Mouse (Mus musculus) right cerebral cortex, postnatal 25 days (tissue): ENCODE measurements around the gene Ctnna3.
A peak's percentile ranks its signal among the peaks of the same experiment; 100 is the strongest.

ENCODE experiments used
- DNase-seq: peaks from one replicate; pipeline ENCODE4 v3.0.0; 2022

Ctnna3 gene

GRCm38 (mm10) chr10:63771656-63772055, 341.8 kb downstream of the Ctnna3 start:
- DNase-seq, result no peak

- DNase-seq, result no peak
Measured at GRCm38 (mm10) chr10:63772074-63772473, 342.2 kb downstream of the Ctnna3 start.

DNA sequence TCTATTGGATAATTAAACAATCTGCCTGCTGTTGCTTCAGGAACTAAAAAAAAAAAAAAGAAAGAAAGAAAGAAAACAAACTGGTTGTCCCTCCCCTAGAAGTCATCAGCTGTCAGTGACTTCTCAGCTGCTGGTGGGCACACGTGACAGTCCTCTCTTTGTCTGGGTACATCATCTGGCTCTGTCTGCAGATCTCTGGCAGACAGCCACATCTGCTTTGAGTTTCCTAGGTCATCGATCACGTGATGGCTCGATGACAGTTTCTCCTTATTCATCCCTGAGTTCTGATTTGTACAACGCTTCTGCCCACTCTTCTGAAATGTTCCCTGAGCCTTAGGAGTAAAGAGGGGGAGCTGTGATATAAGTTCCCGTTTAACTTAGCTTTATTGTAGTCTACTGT, 352.1 kb downstream of the Ctnna3 start:
- DNase-seq, result no peak

GRCm38 (mm10) chr10:63784808-63785535, 355.1 kb downstream of the Ctnna3 start:
- DNase-seq, result no peak

DNA sequence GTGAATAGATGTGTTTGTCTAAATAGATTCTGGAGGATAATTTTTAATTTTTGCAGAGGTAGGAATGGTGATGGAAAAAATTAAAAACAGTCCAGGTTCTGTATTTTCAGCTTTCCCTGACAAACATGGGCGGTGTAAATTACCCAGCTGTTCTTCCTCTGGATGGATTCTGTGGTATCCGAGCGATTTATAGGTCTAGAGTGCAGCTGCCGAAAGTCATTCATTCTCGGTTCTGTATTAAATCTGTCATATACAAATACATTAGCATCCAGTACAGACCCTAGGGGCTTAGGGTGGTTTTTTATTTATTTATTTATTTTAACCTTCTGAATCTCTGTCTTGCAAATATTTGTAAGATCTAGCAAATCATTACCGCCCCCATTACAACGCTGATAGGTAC, 356.5 kb downstream of the Ctnna3 start:
- DNase-seq, result no peak

GRCm38 (mm10) chr10:63803909-63804308, 374.0 kb downstream of the Ctnna3 start:
- DNase-seq, result peak; percentile 21

GRCm38 (mm10) chr10:63805551-63805950, 375.7 kb downstream of the Ctnna3 start:
- no peak for DNase-seq

GRCm38 (mm10) chr10:63806254-63806653, 376.4 kb downstream of the Ctnna3 start:
- no peak for DNase-seq

DNA sequence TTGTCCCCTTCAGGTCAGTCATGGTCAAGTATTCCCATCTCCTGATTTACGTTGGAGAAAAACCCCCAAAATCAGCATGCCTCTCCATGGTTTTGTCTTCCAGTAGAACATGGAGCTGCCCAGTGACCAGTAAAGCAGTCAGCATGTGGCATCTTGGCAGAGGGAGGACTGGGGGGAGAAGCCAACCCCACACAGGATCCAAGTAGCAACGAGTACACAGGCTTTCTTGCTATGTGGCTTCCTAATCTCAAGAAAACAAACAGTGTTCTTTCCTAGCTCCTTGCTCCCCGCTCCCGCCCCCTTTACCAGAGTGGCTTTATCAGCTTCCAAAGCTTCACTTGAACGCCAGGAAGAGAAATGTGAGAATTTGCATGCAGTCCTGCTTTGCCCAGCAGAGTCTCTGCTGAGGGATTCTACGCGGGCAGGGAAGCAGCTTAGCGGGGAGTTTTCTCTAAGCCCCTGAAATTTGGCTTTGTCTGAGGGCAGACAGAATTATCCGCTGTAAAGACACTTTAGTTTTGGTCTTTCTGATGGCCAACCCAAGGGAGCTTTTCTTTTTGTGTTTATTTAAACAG, 380.2 kb downstream of the Ctnna3 start:
- no peak for DNase-seq

GRCm38 (mm10) chr10:63839011-63839410, 409.1 kb downstream of the Ctnna3 start:
- peak; percentile 33 for DNase-seq

DNA sequence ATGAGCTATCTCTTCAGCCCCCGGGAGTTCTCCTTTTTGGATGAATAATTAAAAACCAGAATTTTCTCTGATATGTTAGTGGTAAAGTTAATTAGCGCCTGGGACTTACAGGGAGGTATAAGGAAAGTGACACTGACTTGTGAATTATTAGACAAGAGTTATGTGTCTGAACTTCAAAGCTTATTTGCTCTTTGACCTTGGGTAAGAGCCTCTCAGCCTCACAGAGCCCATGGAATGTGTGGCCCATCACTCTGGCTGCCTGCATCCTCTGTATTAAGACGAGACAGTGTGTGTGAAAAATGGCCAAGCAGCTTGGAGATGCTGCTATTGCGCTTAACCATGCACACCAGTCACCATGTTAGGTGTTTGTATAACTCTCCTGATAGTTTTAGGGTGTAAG, 422.0 kb downstream of the Ctnna3 start:
- no peak for DNase-seq

DNA sequence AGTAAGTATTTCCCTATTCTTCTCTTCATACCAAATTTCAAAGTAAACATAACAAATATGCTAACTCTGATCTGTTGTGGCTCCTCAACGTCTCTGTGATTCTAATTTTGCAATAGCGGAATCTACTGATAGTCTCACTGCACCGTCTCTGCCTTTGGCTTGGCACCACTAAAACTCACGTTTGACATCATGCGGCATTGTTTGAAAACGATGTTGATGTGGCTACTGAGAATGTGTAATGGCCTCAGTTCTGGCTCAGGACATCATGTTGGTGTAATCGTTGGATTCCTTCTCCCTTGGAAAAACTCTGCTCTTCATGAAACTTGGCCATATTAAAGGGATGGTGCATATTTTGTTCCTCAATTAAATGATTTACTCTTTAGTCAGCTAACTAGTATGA, 439.2 kb downstream of the Ctnna3 start:
- no peak for DNase-seq

DNA sequence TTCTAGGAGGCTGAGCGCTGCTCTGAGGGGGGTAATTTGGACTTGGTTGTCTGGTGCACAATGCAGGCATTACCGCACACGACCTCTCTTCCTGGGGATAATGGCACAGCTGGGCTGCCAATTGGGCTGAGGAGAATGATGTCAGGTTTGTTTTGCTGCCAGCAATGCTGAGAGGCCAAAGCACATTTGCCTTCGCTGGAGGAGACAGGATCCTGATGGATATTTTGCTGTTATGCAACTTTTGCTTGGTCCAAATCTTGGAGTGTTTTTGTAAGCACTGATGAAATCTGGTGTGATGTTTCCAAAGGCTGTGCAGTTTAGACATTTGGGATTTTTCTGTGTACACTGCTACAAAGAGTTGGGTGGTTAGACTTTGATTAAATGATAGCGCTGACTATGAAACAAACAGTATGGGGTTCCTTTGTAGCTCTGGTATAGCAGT, 450.6 kb downstream of the Ctnna3 start:
- DNase-seq, result no peak

- DNase-seq, result peak; percentile 6
Measured at GRCm38 (mm10) chr10:63886449-63887088, 456.7 kb downstream of the Ctnna3 start.

DNA sequence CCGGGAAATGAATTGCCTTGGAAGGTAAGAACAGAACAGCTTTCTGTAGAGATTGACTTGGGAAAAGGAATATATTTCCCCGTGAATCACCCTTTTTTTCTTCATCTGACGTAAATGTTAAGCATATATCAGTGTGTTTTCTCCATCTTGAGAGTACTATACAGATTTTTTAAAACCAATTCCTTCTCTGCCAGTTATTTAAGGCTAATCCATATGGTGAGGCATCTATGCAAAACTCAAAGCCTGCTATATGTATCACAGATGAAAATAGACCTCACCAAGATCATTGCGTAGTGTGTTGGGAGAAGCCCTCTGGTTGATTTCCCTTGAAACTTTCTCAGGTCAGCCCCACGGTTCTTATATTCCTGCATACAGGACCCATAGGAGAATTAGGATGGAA, 464.7 kb downstream of the Ctnna3 start:
- DNase-seq, result no peak

GRCm38 (mm10) chr10:63899891-63900290, 470.0 kb downstream of the Ctnna3 start:
- no peak for DNase-seq

DNA sequence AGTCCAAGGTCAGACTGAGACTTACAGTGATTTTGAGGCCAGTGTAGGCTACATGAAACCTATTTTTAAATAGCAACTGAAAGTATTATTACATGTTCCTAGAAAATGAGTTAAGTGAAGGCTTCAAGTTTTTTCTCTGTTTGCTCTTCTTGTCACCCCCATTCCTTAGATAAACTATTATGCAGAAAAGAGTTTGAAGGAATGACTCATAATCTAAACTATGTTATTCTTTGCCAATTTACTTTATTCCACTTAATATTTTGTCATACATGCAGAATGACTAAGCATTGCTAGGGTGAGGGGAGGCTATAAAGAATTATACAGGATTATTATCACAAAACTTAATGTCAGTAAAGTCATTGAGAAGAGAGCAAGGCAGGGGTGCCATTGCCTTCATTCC, 479.0 kb downstream of the Ctnna3 start:
- no peak for DNase-seq

GRCm38 (mm10) chr10:63927334-63927733, 497.4 kb downstream of the Ctnna3 start, which contains the start of gene Gm10118:
Gene Gm10118 (minus strand): TSS chr10:63927434.
- DNase-seq, result no peak

- no peak for DNase-seq
Measured at GRCm38 (mm10) chr10:63933946-63934345, 504.0 kb downstream of the Ctnna3 start.

- DNase-seq, result no peak
Measured at GRCm38 (mm10) chr10:63945534-63945933, 515.6 kb downstream of the Ctnna3 start.

- DNase-seq, result peak; percentile 20
Measured at GRCm38 (mm10) chr10:63947266-63947665, 517.4 kb downstream of the Ctnna3 start.

- no peak for DNase-seq
Measured at GRCm38 (mm10) chr10:63950867-63951266, 521.0 kb downstream of the Ctnna3 start.

GRCm38 (mm10) chr10:63951481-63951880, 521.6 kb downstream of the Ctnna3 start:
- no peak for DNase-seq

DNA sequence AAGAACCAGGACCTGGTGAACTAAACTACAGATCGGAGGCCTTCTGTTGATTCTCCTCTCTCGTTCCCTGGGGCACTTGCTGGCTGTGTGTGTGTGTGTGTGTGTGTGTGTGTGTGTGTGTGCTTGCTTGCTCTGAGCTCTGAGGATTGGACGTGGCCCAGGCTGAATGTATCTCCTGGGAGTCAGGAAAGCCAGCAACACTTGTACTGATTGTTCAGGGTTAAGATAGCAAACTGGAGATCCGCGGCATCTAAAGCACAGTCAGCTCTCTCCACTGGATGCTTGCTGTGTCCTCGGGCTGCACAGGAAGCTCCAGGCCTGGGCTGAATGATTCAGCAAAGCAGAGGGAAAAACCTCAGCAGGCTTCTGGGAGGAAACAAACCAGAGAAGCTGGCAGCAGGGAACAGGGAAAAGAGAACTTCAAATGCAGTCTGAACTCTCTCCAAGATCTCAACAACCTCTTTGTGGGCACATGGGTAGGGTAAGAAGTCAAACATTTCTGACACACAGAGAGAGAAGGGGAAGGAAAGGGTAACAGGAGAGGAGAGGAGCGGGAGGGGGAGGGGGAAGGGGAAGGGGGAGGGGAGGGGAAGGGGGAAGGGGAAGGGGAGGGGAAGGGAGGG, 524.5 kb downstream of the Ctnna3 start:
- DNase-seq, result no peak
